Mouse (Mus musculus) stomach, embryonic 14.5 days (tissue): ENCODE results near the gene Rapgef6. TPM values are rescaled to one million over a fixed set of nuclear protein-coding genes. Genes with fewer than 3 reads are reported as not detected.

ENCODE experiments used
- ATAC-seq: fragments of 200-750 bp; cut with Nextera tagmentation; 2 replicates; pipeline ENCODE4 v1.8.0; 2017; ENCODE audit warnings: low read depth, moderate TSS enrichment; ENCODE audit not compliant: insufficient number of reproducible peaks, insufficient read depth, low FRiP score
- H3K27ac ChIP-seq: fragments of 300-500 bp; sonication (generic); 2 replicates; pipeline ENCODE4 v1.5.1; 2014; ENCODE audit warnings: mild to moderate bottlenecking, low read length, moderate library complexity, mixed read lengths
- H3K27me3 ChIP-seq: fragments of 300-500 bp; sonication (generic); 2 replicates; pipeline ENCODE4 v1.6.1; 2014; ENCODE audit warnings: low read length, control low read depth, mixed read lengths; ENCODE audit not compliant: control insufficient read depth, insufficient read depth
- H3K36me3 ChIP-seq: fragments of 300-500 bp; sonication (generic); 2 replicates; pipeline ENCODE4 v1.6.1; 2014; ENCODE audit warnings: mild to moderate bottlenecking, control low read depth, low read length, moderate library complexity, mixed read lengths; ENCODE audit not compliant: control insufficient read depth, insufficient read depth
- H3K4me1 ChIP-seq: fragments of 300-500 bp; sonication (generic); 2 replicates; pipeline ENCODE4 v1.6.1; 2014; ENCODE audit warnings: low read length, control low read depth, mixed read lengths; ENCODE audit not compliant: control insufficient read depth, insufficient read depth
- H3K4me2 ChIP-seq: fragments of 300-500 bp; sonication (generic); replicated peaks from 2 replicates; pipeline ENCODE4 v1.6.1; 2014; ENCODE audit warnings: low read depth, low read length, control low read depth
- H3K4me3 ChIP-seq: fragments of 300-500 bp; sonication (generic); 2 replicates; pipeline ENCODE4 v1.5.1; 2014; ENCODE audit warnings: low read depth, low read length, control low read depth
- H3K9ac ChIP-seq: fragments of 300-500 bp; sonication (generic); replicated peaks from 2 replicates; pipeline ENCODE4 v1.6.1; 2014; ENCODE audit warnings: low read depth, mild to moderate bottlenecking, control low read depth, low read length, moderate library complexity, mixed read lengths
- H3K9me3 ChIP-seq: fragments of 300-500 bp; sonication (generic); 2 replicates; pipeline ENCODE4 v1.6.1; 2016; ENCODE audit warnings: low read depth, low read length, control low read depth; ENCODE audit not compliant: control insufficient read depth
- WGBS: fragments of 180-500 bp; shearing (Covaris S2); extraction: QIAGEN DNeasy Blood & Tissue Kit; methylation state at CpG from one replicate; pipeline ENCODE4 v1.1.7; 2014; 5-methylcytosine and 5-hydroxymethylcytosine counted together
- polyA plus RNA-seq: library from polyadenylated mRNA; unstranded; fragments of >200 nt; fragmentation: Nextera tagmentation; extraction: Ambion mirVana; gene quantifications from 2 replicates; pipeline ENCODE4 v1.2.1, GENCODE M21; 2014

Gene Rapgef6
- polyA plus RNA-seq, 1 experiment from 2014 or later: 39.4 TPM

DNA sequence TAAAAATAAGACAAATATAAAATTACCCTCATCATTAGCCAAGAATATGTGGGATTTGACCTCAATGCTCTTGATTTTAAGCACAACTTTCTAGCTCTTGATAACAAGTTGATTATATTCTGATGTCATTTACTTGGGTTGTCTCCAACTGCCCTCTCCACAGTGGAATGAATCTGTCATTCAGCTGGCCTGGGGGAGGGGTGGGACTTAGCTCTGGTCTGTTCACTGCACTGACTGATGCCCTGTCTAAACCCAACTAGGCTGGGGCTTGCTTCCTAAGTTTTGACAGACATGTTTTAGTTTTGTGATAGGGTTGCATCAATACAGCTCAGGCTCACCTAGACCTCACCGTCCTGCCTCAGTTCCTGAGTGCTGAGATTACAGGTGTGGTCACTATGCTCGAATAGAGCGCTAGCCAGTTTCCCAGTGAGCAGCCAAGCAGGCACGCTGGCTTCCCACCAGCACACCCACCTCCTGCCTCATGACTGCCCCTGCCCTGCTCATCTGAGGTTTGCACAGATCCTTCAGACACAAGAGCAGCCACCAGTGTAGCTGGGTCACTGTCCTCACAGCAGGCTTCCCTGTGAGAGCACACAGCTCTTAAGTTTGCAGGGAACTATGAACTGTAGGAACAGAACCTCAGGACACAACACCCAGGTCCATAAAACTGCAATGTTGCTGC, 201.8 kb downstream of the Rapgef6 start:
- Histone ChIP-seq H3K36me3 (peaks cover 15% of the 10 kb centered on the region; the same call in 1 of the 2 replicates), H3K27ac (no peak overlapping the region), H3K9ac (no peak overlapping the region), H3K27me3 (no peaks in the 10 kb centered on the region), H3K9me3 (no peaks in the 10 kb centered on the region), H3K4me2 (no peak overlapping the region), H3K4me3 (no peak overlapping the region), H3K4me1 (no peaks in the 10 kb centered on the region)
- ATAC-seq: no peak
- 81% methylated on average over 4 of the region's 4 CpGs for WGBS

DNA sequence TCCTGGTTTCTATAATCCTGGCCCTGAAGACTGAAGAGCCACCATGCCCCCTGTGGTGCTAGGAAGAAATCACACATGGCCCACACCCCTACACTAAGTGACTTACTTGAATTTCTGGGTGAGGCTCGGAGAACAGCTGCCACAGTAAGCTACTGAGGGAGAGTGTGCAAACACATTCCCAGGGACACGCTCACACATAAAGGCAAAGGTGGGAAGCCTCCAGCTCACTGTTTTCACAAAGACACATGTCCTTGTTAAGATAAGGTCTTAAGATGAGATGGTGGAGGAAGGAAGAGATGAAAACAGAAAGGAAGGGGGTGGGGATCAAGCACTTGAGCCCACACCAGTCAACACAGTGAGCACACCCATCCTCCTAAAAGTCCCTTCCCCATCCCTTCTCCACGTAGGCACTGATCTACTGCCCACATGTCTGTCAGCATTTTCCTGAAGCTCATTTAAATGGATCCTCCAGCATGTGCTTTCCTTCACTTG, 204.0 kb downstream of the Rapgef6 start:
- WGBS: 75% methylated on average over 3 of the region's 3 CpGs
- Histone ChIP-seq H3K4me3 (no peak overlapping the region), H3K4me1 (no peaks in the 10 kb centered on the region), H3K9ac (no peak overlapping the region), H3K27ac (no peak overlapping the region), H3K4me2 (no peak overlapping the region), H3K9me3 (no peaks in the 10 kb centered on the region), H3K27me3 (no peaks in the 10 kb centered on the region), H3K36me3 (peaks cover 12% of the 10 kb centered on the region; the same call in 1 of the 2 replicates)
- ATAC-seq: no peak

DNA sequence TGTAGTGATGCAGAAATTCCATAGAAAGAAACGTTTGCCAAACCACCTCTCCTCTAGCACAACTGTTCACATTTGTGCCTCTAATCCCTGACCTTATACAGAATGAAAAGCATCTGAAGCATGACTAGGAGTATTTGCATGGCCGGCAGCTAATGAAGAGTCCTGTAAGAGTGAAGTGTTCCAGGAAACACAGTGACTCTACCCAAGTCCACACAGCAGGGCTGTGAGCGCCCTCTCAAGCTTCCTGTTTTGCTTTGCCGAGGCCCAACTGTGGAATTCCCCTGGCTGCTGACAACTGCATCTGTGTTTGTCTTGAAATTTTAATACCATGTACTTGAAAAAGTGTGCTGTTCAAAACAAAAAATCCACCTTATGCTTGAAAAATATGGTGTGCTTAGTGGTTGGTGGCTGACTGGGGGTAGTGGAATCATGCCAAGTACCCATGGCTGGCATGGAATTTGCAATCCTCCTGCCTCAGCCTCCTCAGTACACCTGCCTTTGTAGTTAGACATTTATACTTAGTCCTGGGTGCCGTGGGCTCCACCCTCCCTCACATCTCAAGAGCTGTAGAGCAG, 204.8 kb downstream of the Rapgef6 start:
- H3K9me3 ChIP-seq: no peaks in the 10 kb centered on the region
- ATAC-seq: no peak
- H3K27ac ChIP-seq: no peak overlapping the region
- no peak overlapping the region for H3K4me2 ChIP-seq
- no peak overlapping the region for H3K4me3 ChIP-seq
- H3K27me3 ChIP-seq: no peaks in the 10 kb centered on the region
- no peaks in the 10 kb centered on the region for H3K4me1 ChIP-seq
- no peak overlapping the region for H3K9ac ChIP-seq
- 72% methylated on average over 5 of the region's 5 CpGs for WGBS
- H3K36me3 ChIP-seq: peaks cover 9% of the 10 kb centered on the region; the same call in 1 of the 2 replicates

DNA sequence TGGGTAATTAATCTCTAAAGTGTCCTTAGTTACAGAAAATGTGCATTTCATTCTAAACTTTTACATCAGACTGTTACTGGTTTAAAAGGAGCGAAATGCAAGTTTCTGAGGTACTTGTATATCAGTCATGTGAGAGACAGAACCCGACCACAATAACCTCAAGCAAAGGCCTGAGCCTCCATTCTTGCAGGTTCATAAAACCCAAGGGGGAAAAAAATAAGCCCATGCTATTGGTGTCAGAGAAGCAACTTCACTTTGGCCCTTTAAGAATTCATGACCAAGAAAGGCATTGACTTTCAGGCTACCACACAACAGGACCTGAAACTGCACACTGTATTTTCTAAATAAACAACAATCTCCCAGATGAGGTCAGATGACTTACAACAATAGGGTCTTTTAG, 205.7 kb downstream of the Rapgef6 start:
- no peak for ATAC-seq
- WGBS: 92% methylated on average over 2 of the region's 2 CpGs
- H3K4me3 ChIP-seq: no peak overlapping the region
- H3K9me3 ChIP-seq: no peaks in the 10 kb centered on the region
- no peak overlapping the region for H3K9ac ChIP-seq
- H3K4me1 ChIP-seq: no peaks in the 10 kb centered on the region
- peaks cover 1% of the 10 kb centered on the region; the same call in 1 of the 2 replicates for H3K36me3 ChIP-seq
- H3K4me2 ChIP-seq: no peak overlapping the region
- H3K27ac ChIP-seq: no peak overlapping the region
- no peaks in the 10 kb centered on the region for H3K27me3 ChIP-seq

DNA sequence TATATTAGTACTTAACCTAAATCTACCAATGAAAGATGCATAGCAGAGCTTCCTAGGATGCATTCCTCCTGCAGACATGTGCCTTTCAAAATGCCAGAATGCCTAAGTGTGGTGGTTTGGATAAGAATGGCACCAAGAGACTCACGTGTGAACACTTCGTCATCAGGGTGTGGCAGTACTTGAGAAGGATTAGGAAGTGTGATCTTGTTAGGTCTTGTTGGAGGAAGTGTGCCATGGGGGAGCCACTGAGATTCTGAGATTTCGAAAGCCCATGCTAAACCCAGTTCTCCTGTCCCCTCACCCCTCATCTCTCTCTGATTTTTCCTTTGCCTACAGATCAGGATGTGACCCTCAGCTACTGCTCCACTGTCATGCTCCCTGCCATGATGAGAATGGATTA, 206.7 kb downstream of the Rapgef6 start:
- Histone ChIP-seq H3K36me3 (no peaks in the 10 kb centered on the region; the same call in 1 of the 2 replicates), H3K9me3 (no peaks in the 10 kb centered on the region), H3K9ac (no peak overlapping the region), H3K27ac (no peak overlapping the region), H3K4me2 (no peak overlapping the region), H3K4me1 (no peaks in the 10 kb centered on the region), H3K27me3 (no peaks in the 10 kb centered on the region), H3K4me3 (no peak overlapping the region)
- ATAC-seq: no peak
- WGBS: 78% methylated on average over 3 of the region's 3 CpGs

DNA sequence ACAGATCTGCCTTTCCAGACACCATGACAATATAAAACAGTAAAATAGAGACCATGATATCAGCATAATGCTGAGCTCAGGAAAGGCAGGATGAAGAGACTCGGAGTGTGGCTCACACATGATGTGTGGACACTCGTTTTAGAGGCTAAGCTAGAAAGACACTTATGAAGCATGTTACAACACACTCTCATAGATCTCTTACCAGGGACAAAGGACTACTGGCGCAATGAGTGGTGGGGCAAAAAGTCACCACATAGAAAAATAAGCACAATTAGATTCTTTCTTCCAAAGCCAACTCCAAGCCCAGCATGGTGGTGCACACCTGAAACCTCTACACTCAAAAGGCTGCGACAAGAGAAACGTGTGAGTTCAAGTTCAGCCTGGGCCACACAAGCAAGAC, 208.3 kb downstream of the Rapgef6 start:
- Histone ChIP-seq H3K4me1 (no peaks in the 10 kb centered on the region), H3K36me3 (no peaks in the 10 kb centered on the region; the same call in 1 of the 2 replicates), H3K27me3 (no peaks in the 10 kb centered on the region), H3K9ac (no peak overlapping the region), H3K27ac (no peak overlapping the region), H3K4me3 (no peak overlapping the region), H3K4me2 (no peak overlapping the region), H3K9me3 (no peaks in the 10 kb centered on the region)
- WGBS: 92% methylated on average over 5 of the region's 5 CpGs
- no peak for ATAC-seq

DNA sequence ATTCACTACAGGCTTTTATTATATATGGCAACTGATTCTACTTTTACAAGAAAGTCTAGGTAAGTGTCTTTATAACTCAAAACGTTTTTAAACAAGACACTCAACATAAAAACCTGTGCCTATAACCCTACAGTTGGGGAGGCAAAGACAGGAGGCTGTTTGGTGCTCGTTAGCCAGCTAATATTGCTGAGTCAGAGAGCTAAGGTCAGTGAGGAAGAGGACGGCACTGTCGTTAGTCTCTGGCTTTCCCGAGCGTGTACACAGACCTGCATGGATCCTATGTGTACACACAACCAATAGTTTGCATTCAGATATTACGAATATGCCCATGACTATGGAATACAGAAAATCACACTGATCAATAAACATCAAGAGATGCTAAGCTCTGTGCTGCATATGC, 208.7 kb downstream of the Rapgef6 start:
- H3K4me2 ChIP-seq: no peak overlapping the region
- H3K4me1 ChIP-seq: no peaks in the 10 kb centered on the region
- WGBS: 82% methylated on average over 7 of the region's 7 CpGs
- no peaks in the 10 kb centered on the region for H3K9me3 ChIP-seq
- H3K27ac ChIP-seq: no peak overlapping the region
- H3K27me3 ChIP-seq: no peaks in the 10 kb centered on the region
- ATAC-seq: no peak
- H3K4me3 ChIP-seq: no peak overlapping the region
- H3K9ac ChIP-seq: no peak overlapping the region
- H3K36me3 ChIP-seq: no peaks in the 10 kb centered on the region; the same call in 1 of the 2 replicates

DNA sequence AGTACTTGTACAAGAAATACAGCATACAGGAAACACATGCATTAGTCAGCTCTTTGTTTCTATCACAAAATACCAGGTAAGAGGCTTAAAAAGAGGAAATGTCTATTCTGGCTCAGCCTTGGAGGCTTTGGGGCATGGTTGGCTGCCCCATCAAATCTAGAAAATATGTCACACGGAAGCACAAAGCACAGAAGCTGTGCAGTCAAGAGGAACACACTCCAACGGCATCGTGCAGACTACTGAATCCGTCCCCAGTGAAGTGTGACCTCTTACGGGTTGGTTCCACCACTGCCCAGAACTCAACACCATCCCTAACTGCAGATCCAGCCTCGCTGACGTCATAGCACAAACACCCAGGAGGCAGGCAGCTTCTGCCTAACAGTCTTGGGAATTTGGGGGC, 210.9 kb downstream of the Rapgef6 start:
- H3K9me3 ChIP-seq: no peaks in the 10 kb centered on the region
- H3K27me3 ChIP-seq: no peaks in the 10 kb centered on the region
- no peaks in the 10 kb centered on the region; the same call in 1 of the 2 replicates for H3K36me3 ChIP-seq
- no peaks in the 10 kb centered on the region for H3K4me1 ChIP-seq
- no peak overlapping the region for H3K9ac ChIP-seq
- ATAC-seq: no peak
- H3K27ac ChIP-seq: no peak overlapping the region
- no peak overlapping the region for H3K4me2 ChIP-seq
- no peak overlapping the region for H3K4me3 ChIP-seq
- 88% methylated on average over 7 of the region's 7 CpGs for WGBS
